Mouse (Mus musculus) liver, postnatal 0 days (tissue): Measurements from ENCODE around the gene Agbl4. TPM values are rescaled to one million over a fixed set of nuclear protein-coding genes. Genes with fewer than 3 reads are reported as not detected.

ENCODE experiments used
- ATAC-seq: fragments of 200-750 bp; cut with Nextera tagmentation; 2 replicates; pipeline ENCODE4 v1.8.0; 2017; ENCODE audit warnings: mild to moderate bottlenecking, moderate library complexity
- DNase-seq: peaks from one replicate; pipeline ENCODE4 v3.0.0-alpha.2; 2016
- H3K27ac ChIP-seq: fragments of 300-500 bp; sonication (generic); 2 replicates; pipeline ENCODE4 v1.5.1; 2014; ENCODE audit warnings: antibody characterized with exemption, moderate library complexity, mild to moderate bottlenecking, low read depth
- H3K27me3 ChIP-seq: fragments of 300-500 bp; sonication (generic); 2 replicates; pipeline ENCODE4 v1.6.1; 2014; ENCODE audit warnings: low read length, control low read depth, mixed read lengths; ENCODE audit not compliant: insufficient read depth
- H3K36me3 ChIP-seq: fragments of 300-500 bp; sonication (generic); replicated peaks from 2 replicates; pipeline ENCODE4 v1.6.1; 2014; ENCODE audit warnings: mild to moderate bottlenecking, control low read depth, low read length, moderate library complexity, mixed read lengths; ENCODE audit not compliant: insufficient read depth
- H3K4me1 ChIP-seq: fragments of 300-500 bp; sonication (generic); 2 replicates; pipeline ENCODE4 v1.6.1; 2014; ENCODE audit warnings: antibody characterized with exemption, mild to moderate bottlenecking, control low read depth; ENCODE audit not compliant: insufficient read depth
- H3K4me2 ChIP-seq: fragments of 300-500 bp; sonication (generic); 2 replicates; pipeline ENCODE4 v1.6.1; 2014; ENCODE audit warnings: low read depth, mild to moderate bottlenecking, low read length, moderate library complexity, mixed read lengths
- H3K4me3 ChIP-seq: fragments of 300-500 bp; sonication (generic); 2 replicates; pipeline ENCODE4 v1.5.1; 2014; ENCODE audit warnings: low read depth, low read length
- H3K9ac ChIP-seq: fragments of 300-500 bp; sonication (generic); replicated peaks from 2 replicates; pipeline ENCODE4 v1.6.1; 2014; ENCODE audit warnings: mild to moderate bottlenecking, moderate library complexity
- H3K9me3 ChIP-seq: fragments of 300-500 bp; sonication (generic); 2 replicates; pipeline ENCODE4 v1.6.1; 2016; ENCODE audit warnings: mild to moderate bottlenecking, control low read depth, low read length, mixed read lengths
- CTCF ChIP-seq: sonication (generic); IDR thresholded peaks from 2 replicates; pipeline ENCODE4 v1.5.1; 2016; ENCODE audit warnings: antibody characterized with exemption, low read depth
- EP300 ChIP-seq: IDR thresholded peaks from 2 replicates; pipeline ENCODE4 v1.6.1; 2016; ENCODE audit warnings: antibody characterized with exemption, low read depth, mild to moderate bottlenecking
- WGBS: fragments of 180-500 bp; shearing (Covaris S2); extraction: QIAGEN DNeasy Blood & Tissue Kit; methylation state at CpG from one replicate; pipeline ENCODE4 v1.1.7; 2014; ENCODE audit not compliant: insufficient replicate concordance; 5-methylcytosine and 5-hydroxymethylcytosine counted together
- polyA plus RNA-seq: library from polyadenylated mRNA; unstranded; fragments of >200 nt; fragmentation: Nextera tagmentation; extraction: Ambion mirVana; gene quantifications from 2 replicates; pipeline ENCODE4 v1.2.1, GENCODE M21; 2015

Gene Agbl4
- polyA plus RNA-seq, 1 experiment from 2014 or later = not detected

DNA sequence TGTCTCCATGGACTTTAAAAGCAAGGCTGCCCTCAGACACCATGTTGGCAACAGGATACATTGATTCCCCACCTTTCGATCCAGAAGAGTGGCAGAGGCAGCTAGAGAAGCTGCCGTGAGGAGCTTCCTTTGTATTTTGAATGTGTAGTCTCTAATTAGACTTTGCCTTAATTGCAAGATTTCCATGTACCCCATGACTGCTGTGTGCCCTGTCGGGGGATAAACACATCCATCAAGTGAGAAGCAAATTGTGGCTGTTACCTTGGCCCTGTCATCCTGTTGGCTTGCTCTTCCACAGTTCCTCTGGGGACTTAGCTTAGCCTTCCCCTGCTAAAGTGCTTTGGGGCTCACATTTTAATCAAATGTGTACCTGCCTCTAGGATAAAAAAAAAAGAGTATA is 1075.0 kb downstream of the Agbl4 start:
- no peaks in the 10 kb centered on the region for H3K27me3 ChIP-seq
- no peak overlapping the region for H3K4me3 ChIP-seq
- TF ChIP-seq EP300 (no peak), CTCF (no peak)
- H3K27ac ChIP-seq = no peak overlapping the region
- H3K36me3 ChIP-seq = no peaks in the 10 kb centered on the region
- WGBS = 68% methylated on average over 3 of the region's 3 CpGs
- ATAC-seq = no peak
- H3K9me3 ChIP-seq = peaks cover 2% of the 10 kb centered on the region; the same call in 1 of the 2 replicates
- no peaks in the 10 kb centered on the region for H3K4me1 ChIP-seq
- H3K4me2 ChIP-seq = no peak overlapping the region
- DNase-seq = no peak
- no peak overlapping the region for H3K9ac ChIP-seq

DNA sequence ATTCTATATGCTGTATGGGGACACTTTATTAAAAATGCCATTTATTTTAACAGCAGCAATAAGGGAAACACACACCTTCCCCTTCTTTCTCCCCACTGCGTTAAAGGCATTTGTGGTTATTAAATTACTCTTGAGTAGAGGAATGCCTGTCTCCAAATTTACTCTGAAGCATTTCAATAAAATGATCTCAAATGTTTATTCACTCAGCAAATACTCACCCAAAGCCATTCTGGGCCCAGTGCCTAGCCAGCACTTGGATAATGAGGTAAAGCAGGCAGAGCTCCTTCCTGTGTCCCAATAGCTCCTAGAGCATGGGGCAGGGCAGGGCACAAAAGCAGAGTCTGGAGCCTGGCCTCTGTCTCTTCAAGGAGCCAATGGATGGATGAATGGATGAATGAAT is 1075.6 kb downstream of the Agbl4 start:
- H3K9ac ChIP-seq = no peak overlapping the region
- H3K27me3 ChIP-seq = no peaks in the 10 kb centered on the region
- H3K4me3 ChIP-seq = no peak overlapping the region
- no peak overlapping the region for H3K27ac ChIP-seq
- DNase-seq (no peak), ATAC-seq (no peak)
- no peaks in the 10 kb centered on the region for H3K4me1 ChIP-seq
- no peak overlapping the region for H3K4me2 ChIP-seq
- H3K36me3 ChIP-seq = no peaks in the 10 kb centered on the region
- 69% methylated on average over 1 of the region's 1 CpGs for WGBS
- peaks cover 2% of the 10 kb centered on the region; the same call in 1 of the 2 replicates for H3K9me3 ChIP-seq
- no peak for TF ChIP-seq EP300
- TF ChIP-seq CTCF = no peak

DNA sequence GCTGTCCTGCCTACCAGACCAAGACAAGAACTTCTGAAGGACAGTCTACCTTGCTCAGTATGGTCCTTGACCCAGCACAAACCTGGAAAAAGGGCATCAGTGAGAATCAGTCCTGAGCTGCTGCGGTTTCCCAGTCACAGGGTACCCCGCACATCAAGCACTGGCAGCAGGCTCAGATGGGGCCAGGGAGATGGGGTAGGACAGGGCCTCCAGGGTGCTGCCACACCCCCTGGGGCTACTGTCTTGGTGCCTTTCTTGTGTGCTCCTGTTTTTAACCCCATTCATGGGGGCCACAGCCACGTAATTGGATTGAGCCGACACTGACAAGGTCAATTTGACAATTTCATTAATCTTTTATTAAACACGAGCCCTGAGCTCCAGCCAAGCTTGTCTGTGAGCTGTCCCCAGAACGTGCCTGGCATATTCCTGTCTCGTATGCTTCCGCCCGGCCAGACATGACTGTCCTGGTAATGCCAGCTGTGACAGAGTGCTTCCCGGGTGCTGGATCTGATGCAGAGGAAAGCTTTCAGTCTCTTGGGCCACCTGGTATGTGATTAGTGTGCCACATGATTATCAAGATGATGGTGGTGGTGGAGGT is 1078.0 kb downstream of the Agbl4 start:
- Histone ChIP-seq H3K27me3 (no peaks in the 10 kb centered on the region), H3K4me1 (no peaks in the 10 kb centered on the region), H3K27ac (no peak overlapping the region), H3K36me3 (no peaks in the 10 kb centered on the region), H3K4me3 (no peak overlapping the region), H3K9me3 (peaks cover 2% of the 10 kb centered on the region; the same call in 1 of the 2 replicates), H3K9ac (no peak overlapping the region), H3K4me2 (no peak overlapping the region)
- no peak for TF ChIP-seq CTCF
- TF ChIP-seq EP300 = no peak
- 71% methylated on average over 10 of the region's 10 CpGs for WGBS
- DNase-seq (no peak), ATAC-seq (no peak)

DNA sequence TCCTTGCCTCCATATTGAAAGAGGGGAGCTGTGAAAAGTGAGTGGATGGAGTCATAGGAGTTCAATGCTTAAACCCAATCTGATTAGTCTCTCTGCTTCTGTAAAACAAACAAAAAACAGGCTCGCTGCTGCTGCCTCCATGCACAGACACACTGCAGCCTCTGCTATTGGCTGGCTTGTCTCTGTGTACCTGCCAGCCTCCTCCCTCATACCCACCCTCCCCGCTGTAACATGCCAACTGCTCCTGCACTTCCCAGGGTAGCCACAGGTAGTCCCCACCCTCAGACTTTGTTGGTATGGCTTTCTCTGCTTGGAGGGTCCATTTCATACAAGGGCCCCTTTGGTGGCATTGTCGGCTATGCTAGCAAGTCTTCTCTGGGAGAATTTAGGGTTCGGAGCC is 1080.0 kb downstream of the Agbl4 start:
- TF ChIP-seq CTCF = no peak
- Histone ChIP-seq H3K9ac (no peak overlapping the region), H3K4me2 (no peak overlapping the region), H3K36me3 (no peaks in the 10 kb centered on the region), H3K9me3 (no peaks in the 10 kb centered on the region), H3K4me3 (no peak overlapping the region), H3K27ac (no peak overlapping the region), H3K4me1 (no peaks in the 10 kb centered on the region), H3K27me3 (no peaks in the 10 kb centered on the region)
- DNase-seq = no peak
- 47% methylated on average over 4 of the region's 4 CpGs for WGBS
- ATAC-seq = no peak

DNA sequence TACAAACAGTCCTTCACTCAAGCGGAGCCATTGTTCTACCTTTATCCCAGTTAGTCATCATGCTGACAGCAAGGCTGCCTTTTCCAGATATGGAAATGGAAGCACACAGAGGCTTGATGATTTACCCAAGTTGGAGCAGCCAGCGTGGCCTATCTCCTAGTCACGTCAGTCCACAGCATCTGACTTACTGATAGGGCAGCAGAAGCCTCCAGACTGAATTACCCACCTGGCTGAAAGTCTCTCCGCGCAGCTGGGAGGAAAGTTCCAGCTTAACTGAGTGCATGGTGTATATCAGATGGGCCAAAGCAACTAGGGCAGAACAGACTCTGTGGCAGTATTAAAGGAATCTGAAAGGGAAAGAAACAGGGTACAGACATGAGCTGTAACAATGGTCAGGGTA is 1086.0 kb downstream of the Agbl4 start:
- no peaks in the 10 kb centered on the region for H3K4me1 ChIP-seq
- WGBS = 65% methylated on average over 5 of the region's 5 CpGs
- H3K27me3 ChIP-seq = no peaks in the 10 kb centered on the region
- DNase-seq (no peak), ATAC-seq (no peak)
- no peak for TF ChIP-seq EP300
- no peak for TF ChIP-seq CTCF
- H3K27ac ChIP-seq = no peak overlapping the region
- no peak overlapping the region for H3K4me3 ChIP-seq
- H3K4me2 ChIP-seq = no peak overlapping the region
- no peak overlapping the region for H3K9ac ChIP-seq
- H3K36me3 ChIP-seq = no peaks in the 10 kb centered on the region
- H3K9me3 ChIP-seq = no peaks in the 10 kb centered on the region

DNA sequence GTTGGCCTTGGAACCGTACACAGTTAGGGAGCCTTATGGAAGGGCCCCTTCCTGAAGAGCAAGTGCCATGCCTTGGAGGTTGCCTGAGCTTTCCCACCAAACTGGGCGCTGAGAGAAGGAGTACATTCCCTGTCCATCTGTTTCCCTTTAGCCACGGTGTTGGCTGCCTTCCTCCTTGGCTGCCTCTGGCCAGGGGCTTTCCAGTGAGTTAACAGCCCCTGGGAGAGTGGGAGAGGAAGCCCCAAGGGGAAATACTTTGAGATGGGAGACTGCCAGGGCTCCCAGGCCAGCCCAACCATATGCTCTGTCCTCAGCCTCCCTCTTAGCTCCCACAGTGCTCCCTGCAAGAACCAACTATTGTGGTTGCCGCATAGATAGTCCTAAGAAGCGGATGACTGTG is 1087.7 kb downstream of the Agbl4 start:
- Histone ChIP-seq H3K27ac (no peak overlapping the region), H3K4me1 (no peaks in the 10 kb centered on the region)
- WGBS = 58% methylated on average over 5 of the region's 5 CpGs

DNA sequence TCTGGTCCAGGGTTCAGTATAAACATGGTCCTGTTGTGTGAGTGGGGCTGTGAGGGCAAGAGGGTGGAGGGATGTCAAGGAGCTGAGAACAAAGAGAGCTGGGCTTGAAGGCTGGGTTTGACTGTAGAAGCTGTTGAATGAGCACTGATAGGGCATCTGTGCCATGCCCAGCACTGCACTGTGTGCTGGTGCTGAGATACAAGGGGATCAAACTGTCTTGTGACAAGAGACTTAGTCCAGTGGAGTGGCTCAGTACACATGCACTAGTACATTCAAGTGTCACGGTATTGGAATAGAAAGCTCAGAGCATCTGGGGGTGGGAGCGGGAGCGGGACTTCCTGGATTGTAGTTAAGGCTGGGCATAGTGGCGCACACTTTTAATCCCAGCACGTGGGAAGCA is 1088.7 kb downstream of the Agbl4 start:
- TF ChIP-seq CTCF = no peak
- no peak for TF ChIP-seq EP300
- no peak overlapping the region for H3K4me2 ChIP-seq
- no peak overlapping the region for H3K4me3 ChIP-seq
- H3K27ac ChIP-seq = no peak overlapping the region
- no peaks in the 10 kb centered on the region for H3K36me3 ChIP-seq
- H3K9ac ChIP-seq = no peak overlapping the region
- H3K9me3 ChIP-seq = no peaks in the 10 kb centered on the region
- H3K4me1 ChIP-seq = no peaks in the 10 kb centered on the region
- no peaks in the 10 kb centered on the region for H3K27me3 ChIP-seq
- 71% methylated on average over 5 of the region's 5 CpGs for WGBS
- DNase-seq (no peak), ATAC-seq (no peak)

More for the DNA sequence above, 1087.7 kb downstream of the Agbl4 start:
- Histone ChIP-seq H3K4me2 (no peak overlapping the region), H3K36me3 (no peaks in the 10 kb centered on the region), H3K9me3 (no peaks in the 10 kb centered on the region), H3K27me3 (no peaks in the 10 kb centered on the region), H3K4me3 (no peak overlapping the region), H3K9ac (no peak overlapping the region)
- DNase-seq = no peak
- ATAC-seq = no peak
- no peak for TF ChIP-seq CTCF
- TF ChIP-seq EP300 = no peak
